Mouse (Mus musculus): Measurements from ENCODE around the gene Arvcf. TPM values are rescaled to one million over a fixed set of nuclear protein-coding genes. Genes with fewer than 3 reads are reported as not detected.

The Arvcf gene
- total and polyA plus RNA-seq, 3 experiments = 13.9 to 16.4 (median 14.4) TPM

GRCm38 (mm10) chr16:18407912-18408311, 59.9 kb downstream of the Arvcf start:
- no peaks in the 10 kb centered on the region for H3K27me3 ChIP-seq (ENCODE audit: control insufficient read depth, insufficient read depth, low read length)
- H3K79me2 ChIP-seq (replicated peaks; ENCODE audit: control insufficient read depth, insufficient read depth, low read length) = no peaks in the 10 kb centered on the region
- WGBS = 18% methylated on average over 7 of the region's 7 CpGs
- H3K9ac ChIP-seq (ENCODE audit: low read depth, low read length) = no peak overlapping the region
- peaks cover 5% of the 10 kb centered on the region; the same call in 1 of the 2 replicates for H3K36me3 ChIP-seq (ENCODE audit: control insufficient read depth, insufficient read depth, low read length)
- intact Hi-C loops (cut with DNase I) = loop anchor here (2.0 kb wide), 1 partner anchor 63 kb away; no protein-coding TSS in a partner anchor
- peaks cover 12% of the 10 kb centered on the region for H3K4me1 ChIP-seq (ENCODE audit: control insufficient read depth, insufficient read depth, low read length)
- DNase-seq = peak in 1 of 2 experiments; percentile 53
- TF ChIP-seq POLR2A (IDR thresholded peaks at IDR 0.05; ENCODE audit: insufficient read depth, low read depth, low read length) = no peak
- TF ChIP-seq CTCF (IDR thresholded peaks at IDR 0.05) = no peak
- TF ChIP-seq EP300 (IDR thresholded peaks at IDR 0.05; ENCODE audit: insufficient read depth, low read depth, low read length) = peak; percentile 53
- H3K4me3 ChIP-seq = no peak overlapping the region
- H3K27ac ChIP-seq = peak overlapping the region; percentile 45

DNA sequence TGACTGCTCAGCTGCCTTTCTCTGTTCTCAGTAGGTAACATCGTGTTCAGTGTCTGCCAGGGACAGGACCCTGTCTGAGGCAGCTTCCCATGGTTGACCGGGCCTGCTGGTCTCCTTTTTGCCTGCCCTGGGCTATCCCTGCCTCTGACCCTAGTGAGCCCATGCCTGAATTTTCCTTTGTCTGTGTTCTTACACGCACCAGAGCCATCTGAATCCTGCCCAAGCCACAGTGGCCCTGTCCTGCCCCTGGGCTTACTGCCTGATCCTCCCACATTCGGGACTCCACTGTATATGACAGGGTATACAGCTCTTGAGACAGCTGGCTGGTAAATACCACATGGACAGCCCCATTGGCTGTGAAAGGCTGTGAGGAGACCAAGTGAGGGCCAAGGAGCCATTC, 61.8 kb downstream of the Arvcf start:
- Histone ChIP-seq H3K27me3 (ENCODE audit: control insufficient read depth, insufficient read depth, low read length) (no peaks in the 10 kb centered on the region), H3K36me3 (ENCODE audit: control insufficient read depth, insufficient read depth, low read length) (peaks cover 5% of the 10 kb centered on the region; the same call in 1 of the 2 replicates), H3K4me1 (ENCODE audit: control insufficient read depth, insufficient read depth, low read length) (peaks cover 19% of the 10 kb centered on the region), H3K4me3 (no peak overlapping the region), H3K9ac (ENCODE audit: low read depth, low read length) (no peak overlapping the region), H3K27ac (no peak overlapping the region; the same call in 1 of the 2 replicates), H3K79me2 (replicated peaks; ENCODE audit: control insufficient read depth, insufficient read depth, low read length) (no peaks in the 10 kb centered on the region)
- no peak for DNase-seq
- intact Hi-C loops (cut with DNase I) = no loop called here
- WGBS = 77% methylated on average over 4 of the region's 4 CpGs
- no peak for TF ChIP-seq CTCF (IDR thresholded peaks at IDR 0.05)
- no peak for TF ChIP-seq POLR2A (IDR thresholded peaks at IDR 0.05; ENCODE audit: insufficient read depth, low read depth, low read length)

GRCm38 (mm10) chr16:18410418-18410817, 62.4 kb downstream of the Arvcf start:
- H3K36me3 ChIP-seq (ENCODE audit: control insufficient read depth, insufficient read depth, low read length) = peaks cover 5% of the 10 kb centered on the region; the same call in 1 of the 2 replicates
- H3K4me1 ChIP-seq (ENCODE audit: control insufficient read depth, insufficient read depth, low read length) = peaks cover 20% of the 10 kb centered on the region
- H3K79me2 ChIP-seq (replicated peaks; ENCODE audit: control insufficient read depth, insufficient read depth, low read length) = no peaks in the 10 kb centered on the region
- no peak overlapping the region for H3K4me3 ChIP-seq
- TF ChIP-seq CTCF (IDR thresholded peaks at IDR 0.05) = no peak
- TF ChIP-seq POLR2A (IDR thresholded peaks at IDR 0.05; ENCODE audit: insufficient read depth, low read depth, low read length) = no peak
- no peak for TF ChIP-seq EP300 (IDR thresholded peaks at IDR 0.05; ENCODE audit: insufficient read depth, low read depth, low read length)
- DNase-seq = no peak
- H3K27ac ChIP-seq = no peak overlapping the region; the same call in 1 of the 2 replicates
- no peaks in the 10 kb centered on the region for H3K27me3 ChIP-seq (ENCODE audit: control insufficient read depth, insufficient read depth, low read length)
- WGBS = 86% methylated on average over 5 of the region's 5 CpGs
- intact Hi-C loops (cut with DNase I) = no loop called here
- H3K9ac ChIP-seq (ENCODE audit: low read depth, low read length) = no peak overlapping the region

- 78% methylated on average over 13 of the region's 13 CpGs for WGBS
- intact Hi-C loops (cut with DNase I) = no loop called here
- Histone ChIP-seq H3K9ac (ENCODE audit: low read depth, low read length) (no peak overlapping the region), H3K79me2 (replicated peaks; ENCODE audit: control insufficient read depth, insufficient read depth, low read length) (no peaks in the 10 kb centered on the region), H3K27me3 (ENCODE audit: control insufficient read depth, insufficient read depth, low read length) (no peaks in the 10 kb centered on the region), H3K27ac (peak overlapping the region; percentile 76), H3K36me3 (ENCODE audit: control insufficient read depth, insufficient read depth, low read length) (peaks cover 8% of the 10 kb centered on the region), H3K4me1 (ENCODE audit: control insufficient read depth, insufficient read depth, low read length) (peaks cover 23% of the 10 kb centered on the region), H3K4me3 (no peak overlapping the region)
- no peak for TF ChIP-seq EP300 (IDR thresholded peaks at IDR 0.05; ENCODE audit: insufficient read depth, low read depth, low read length)
- TF ChIP-seq POLR2A (IDR thresholded peaks at IDR 0.05; ENCODE audit: insufficient read depth, low read depth, low read length) = no peak
- no peak for TF ChIP-seq CTCF (IDR thresholded peaks at IDR 0.05)
- no peak for DNase-seq
Measured at GRCm38 (mm10) chr16:18411026-18411649, 63.2 kb downstream of the Arvcf start.

DNA sequence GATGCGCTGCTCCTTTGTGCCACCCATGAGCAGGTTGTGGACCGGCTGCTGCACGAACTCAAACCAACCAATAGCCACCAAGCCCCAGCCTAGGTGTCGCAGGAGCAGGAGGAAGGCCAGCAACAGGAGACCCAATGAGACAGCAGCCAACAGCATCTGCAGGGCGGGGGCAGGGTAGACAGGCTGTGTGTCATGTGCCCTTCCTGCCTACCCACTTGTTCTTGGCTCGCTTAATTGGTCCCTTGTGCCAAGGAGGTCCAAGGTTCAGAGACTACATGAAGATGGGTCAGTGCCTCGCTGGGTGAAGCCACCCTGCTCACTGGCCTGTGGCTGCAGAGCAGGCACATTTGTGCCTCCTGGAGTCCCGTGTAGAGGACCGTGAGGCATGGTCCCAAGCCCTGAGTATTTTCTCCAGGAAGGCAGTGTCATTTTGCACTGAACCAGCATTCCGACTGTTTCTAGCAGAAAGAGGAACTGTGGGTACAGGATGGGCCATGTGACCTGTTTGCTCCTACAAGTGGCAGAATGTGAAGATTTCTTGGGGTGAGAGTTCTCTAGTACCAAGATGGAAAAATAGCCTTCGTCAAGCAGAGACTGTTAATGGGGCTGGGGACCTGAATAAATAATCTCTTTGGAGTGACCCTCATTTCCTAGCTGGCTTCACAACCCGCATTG, 64.0 kb downstream of the Arvcf start:
- TF ChIP-seq CTCF (IDR thresholded peaks at IDR 0.05) (no peak), POLR2A (IDR thresholded peaks at IDR 0.05; ENCODE audit: insufficient read depth, low read depth, low read length) (peak; percentile 52), EP300 (IDR thresholded peaks at IDR 0.05; ENCODE audit: insufficient read depth, low read depth, low read length) (peak; percentile 97)
- 56% methylated on average over 12 of the region's 12 CpGs for WGBS
- Histone ChIP-seq H3K36me3 (ENCODE audit: control insufficient read depth, insufficient read depth, low read length) (peaks cover 11% of the 10 kb centered on the region), H3K4me3 (no peak overlapping the region), H3K4me1 (ENCODE audit: control insufficient read depth, insufficient read depth, low read length) (peaks cover 28% of the 10 kb centered on the region), H3K27ac (peak overlapping the region; percentile 76), H3K79me2 (replicated peaks; ENCODE audit: control insufficient read depth, insufficient read depth, low read length) (no peaks in the 10 kb centered on the region), H3K9ac (ENCODE audit: low read depth, low read length) (no peak overlapping the region), H3K27me3 (ENCODE audit: control insufficient read depth, insufficient read depth, low read length) (no peaks in the 10 kb centered on the region)
- peak; percentile 71 to 87 for DNase-seq
- intact Hi-C loops (cut with DNase I) = no loop called here
